Mouse (Mus musculus): ENCODE measurements around the gene 9930021J03Rik. TPM values are rescaled to one million over a fixed set of nuclear protein-coding genes. Genes with fewer than 3 reads are reported as not detected.

9930021J03Rik gene
- polyA plus RNA-seq, 1 experiment: 33.7 TPM

DNA sequence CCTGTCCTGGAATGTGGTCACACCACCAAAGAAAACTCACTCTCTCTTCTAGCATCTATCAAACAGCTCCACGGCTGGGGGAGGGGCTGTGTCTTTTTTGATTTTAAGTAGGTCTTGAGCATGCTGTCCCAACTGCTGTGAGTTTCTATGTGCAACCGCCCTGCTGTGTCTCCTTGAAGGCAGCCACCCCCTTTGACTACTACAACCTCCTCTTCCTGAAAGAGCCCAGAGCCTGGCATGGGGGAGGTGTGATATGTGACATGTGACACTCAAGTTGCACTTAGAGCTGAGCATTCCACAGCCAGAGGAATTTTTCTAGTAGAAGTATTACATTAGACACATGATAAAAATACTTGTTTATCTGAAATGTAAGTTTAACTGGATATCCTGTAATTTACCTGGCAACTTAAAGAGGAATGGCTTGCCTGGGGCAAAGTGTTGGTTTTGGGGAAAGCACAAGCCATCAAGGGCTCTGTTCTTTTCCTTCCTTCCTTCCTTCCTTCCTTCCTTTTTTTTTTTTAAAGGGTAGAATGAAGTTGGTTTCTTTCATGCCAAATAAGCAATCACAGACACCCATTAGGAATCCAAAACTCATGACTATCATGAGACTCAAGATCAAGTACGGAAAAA is 108.4 kb downstream of the 9930021J03Rik start, which contains the start of gene Mlana:
Gene Mlana, plus strand, starts transcription at position 580 of the 630 bp plus-strand sequence.
- Histone ChIP-seq H3K9me3 (replicated peaks; ENCODE audit: control insufficient read depth, insufficient read depth, low read length, poor library complexity, severe bottlenecking) (peaks cover 5% of the 10 kb centered on the region; the same call in 1 of the 2 replicates), H3K4me1 (ENCODE audit: control insufficient read depth, insufficient read depth, low read length) (peaks cover 3% of the 10 kb centered on the region), H3K4me3 (ENCODE audit: low read depth, low read length) (no peak within 1 kb of the TSS), H3K27me3 (ENCODE audit: control insufficient read depth, insufficient read depth, low read length, poor library complexity, severe bottlenecking) (no peaks in the 10 kb centered on the region), H3K36me3 (ENCODE audit: control insufficient read depth, insufficient read depth, low read length, poor library complexity, severe bottlenecking) (no peaks in the 10 kb centered on the region), H3K27ac (ENCODE audit: insufficient read depth, low read length) (no peak within 1 kb of the TSS), H3K9ac (ENCODE audit: low read depth, poor library complexity, severe bottlenecking) (no peak within 1 kb of the TSS)
- no peak for TF ChIP-seq CTCF (IDR thresholded peaks at IDR 0.05; ENCODE audit: low read depth, low read length)
- no peak for TF ChIP-seq EP300 (IDR thresholded peaks at IDR 0.05; ENCODE audit: insufficient read depth, low read depth, low read length)
- TF ChIP-seq POLR2A (IDR thresholded peaks at IDR 0.05; ENCODE audit: insufficient read depth, low read length): no peak

DNA sequence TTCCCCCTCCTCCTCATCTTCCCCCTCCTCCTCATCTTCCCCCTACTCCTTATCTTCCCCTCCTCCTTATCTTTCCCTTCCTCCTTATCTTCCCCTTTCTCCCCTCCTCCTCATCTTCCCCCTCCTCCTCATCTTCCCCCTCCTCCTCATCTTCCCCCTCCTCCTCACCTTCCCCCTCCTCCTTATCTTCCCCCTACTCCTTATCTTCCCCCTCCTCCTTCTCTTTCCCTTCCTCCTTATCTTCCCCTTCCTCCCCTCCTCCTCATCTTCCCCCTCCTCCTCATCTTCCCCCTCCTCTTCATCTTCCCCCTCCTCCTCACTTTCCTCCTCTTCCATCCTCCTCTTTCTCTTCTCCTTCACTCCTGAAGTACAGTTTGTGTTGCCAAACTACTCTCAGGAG is 108.9 kb downstream of the 9930021J03Rik start:
- Histone ChIP-seq H3K27me3 (ENCODE audit: control insufficient read depth, insufficient read depth, low read length, poor library complexity, severe bottlenecking) (no peaks in the 10 kb centered on the region), H3K9ac (ENCODE audit: low read depth, poor library complexity, severe bottlenecking) (no peak overlapping the region), H3K4me1 (ENCODE audit: control insufficient read depth, insufficient read depth, low read length) (peaks cover 3% of the 10 kb centered on the region), H3K4me3 (ENCODE audit: low read depth, low read length) (no peak overlapping the region), H3K9me3 (replicated peaks; ENCODE audit: control insufficient read depth, insufficient read depth, low read length, poor library complexity, severe bottlenecking) (peaks cover 5% of the 10 kb centered on the region; the same call in 1 of the 2 replicates), H3K36me3 (ENCODE audit: control insufficient read depth, insufficient read depth, low read length, poor library complexity, severe bottlenecking) (no peaks in the 10 kb centered on the region), H3K27ac (ENCODE audit: insufficient read depth, low read length) (no peak overlapping the region)
- TF ChIP-seq POLR2A (IDR thresholded peaks at IDR 0.05; ENCODE audit: insufficient read depth, low read length) (no peak), EP300 (IDR thresholded peaks at IDR 0.05; ENCODE audit: insufficient read depth, low read depth, low read length) (no peak), CTCF (IDR thresholded peaks at IDR 0.05; ENCODE audit: low read depth, low read length) (no peak)

DNA sequence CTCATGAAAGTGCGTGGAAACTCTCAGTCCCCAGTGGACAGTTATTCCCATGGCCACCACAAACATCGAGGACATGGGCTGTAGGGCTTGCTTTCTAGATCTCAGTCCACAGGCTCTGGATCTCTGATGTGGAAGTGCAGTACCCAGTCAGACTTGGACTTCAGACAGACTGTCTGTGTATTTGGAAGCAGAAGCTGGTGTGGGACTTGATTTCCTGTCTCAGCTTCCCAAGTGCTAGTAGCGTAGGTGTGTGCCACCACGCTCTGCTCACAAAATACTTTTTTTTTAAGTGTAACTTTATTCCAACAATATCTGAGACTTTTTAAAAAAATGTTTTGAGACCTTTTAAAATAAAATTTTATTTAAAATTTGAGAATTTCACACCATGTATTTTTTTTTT is 109.5 kb downstream of the 9930021J03Rik start:
- H3K36me3 ChIP-seq (ENCODE audit: control insufficient read depth, insufficient read depth, low read length, poor library complexity, severe bottlenecking): no peaks in the 10 kb centered on the region
- peaks cover 5% of the 10 kb centered on the region; the same call in 1 of the 2 replicates for H3K9me3 ChIP-seq (replicated peaks; ENCODE audit: control insufficient read depth, insufficient read depth, low read length, poor library complexity, severe bottlenecking)
- no peak overlapping the region for H3K4me3 ChIP-seq (ENCODE audit: low read depth, low read length)
- no peaks in the 10 kb centered on the region for H3K27me3 ChIP-seq (ENCODE audit: control insufficient read depth, insufficient read depth, low read length, poor library complexity, severe bottlenecking)
- H3K9ac ChIP-seq (ENCODE audit: low read depth, poor library complexity, severe bottlenecking): no peak overlapping the region
- TF ChIP-seq CTCF (IDR thresholded peaks at IDR 0.05; ENCODE audit: low read depth, low read length) (no peak), POLR2A (IDR thresholded peaks at IDR 0.05; ENCODE audit: insufficient read depth, low read length) (no peak), EP300 (IDR thresholded peaks at IDR 0.05; ENCODE audit: insufficient read depth, low read depth, low read length) (no peak)
- no peak overlapping the region for H3K27ac ChIP-seq (ENCODE audit: insufficient read depth, low read length)
- H3K4me1 ChIP-seq (ENCODE audit: control insufficient read depth, insufficient read depth, low read length): peaks cover 3% of the 10 kb centered on the region

DNA sequence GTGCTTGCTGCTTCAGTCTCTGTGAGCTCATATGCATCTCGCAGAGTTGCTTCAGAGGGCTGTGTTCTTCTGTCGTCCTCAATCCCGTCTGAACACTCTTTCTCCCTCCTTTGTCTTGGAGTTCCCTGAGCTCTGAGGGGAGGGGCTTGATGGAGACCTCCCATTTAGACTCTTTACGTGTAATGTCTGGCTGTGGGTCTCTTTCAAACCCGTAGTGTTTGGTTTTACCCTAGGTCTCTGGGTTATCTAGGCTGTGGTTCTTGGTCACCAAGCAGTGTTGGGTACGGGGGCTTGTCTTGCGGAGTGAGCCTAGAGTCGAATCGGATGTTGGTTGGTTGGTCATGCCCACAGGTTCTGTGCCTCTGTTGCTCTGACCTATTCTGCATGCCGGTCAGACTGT is 110.7 kb downstream of the 9930021J03Rik start:
- no peaks in the 10 kb centered on the region for H3K27me3 ChIP-seq (ENCODE audit: control insufficient read depth, insufficient read depth, low read length, poor library complexity, severe bottlenecking)
- TF ChIP-seq POLR2A (IDR thresholded peaks at IDR 0.05; ENCODE audit: insufficient read depth, low read length) (no peak), EP300 (IDR thresholded peaks at IDR 0.05; ENCODE audit: insufficient read depth, low read depth, low read length) (no peak), CTCF (IDR thresholded peaks at IDR 0.05; ENCODE audit: low read depth, low read length) (no peak)
- H3K36me3 ChIP-seq (ENCODE audit: control insufficient read depth, insufficient read depth, low read length, poor library complexity, severe bottlenecking): no peaks in the 10 kb centered on the region
- peaks cover 5% of the 10 kb centered on the region; the same call in 1 of the 2 replicates for H3K9me3 ChIP-seq (replicated peaks; ENCODE audit: control insufficient read depth, insufficient read depth, low read length, poor library complexity, severe bottlenecking)
- no peak overlapping the region for H3K4me3 ChIP-seq (ENCODE audit: low read depth, low read length)
- no peak overlapping the region for H3K27ac ChIP-seq (ENCODE audit: insufficient read depth, low read length)
- peaks cover 3% of the 10 kb centered on the region for H3K4me1 ChIP-seq (ENCODE audit: control insufficient read depth, insufficient read depth, low read length)
- H3K9ac ChIP-seq (ENCODE audit: low read depth, poor library complexity, severe bottlenecking): no peak overlapping the region

DNA sequence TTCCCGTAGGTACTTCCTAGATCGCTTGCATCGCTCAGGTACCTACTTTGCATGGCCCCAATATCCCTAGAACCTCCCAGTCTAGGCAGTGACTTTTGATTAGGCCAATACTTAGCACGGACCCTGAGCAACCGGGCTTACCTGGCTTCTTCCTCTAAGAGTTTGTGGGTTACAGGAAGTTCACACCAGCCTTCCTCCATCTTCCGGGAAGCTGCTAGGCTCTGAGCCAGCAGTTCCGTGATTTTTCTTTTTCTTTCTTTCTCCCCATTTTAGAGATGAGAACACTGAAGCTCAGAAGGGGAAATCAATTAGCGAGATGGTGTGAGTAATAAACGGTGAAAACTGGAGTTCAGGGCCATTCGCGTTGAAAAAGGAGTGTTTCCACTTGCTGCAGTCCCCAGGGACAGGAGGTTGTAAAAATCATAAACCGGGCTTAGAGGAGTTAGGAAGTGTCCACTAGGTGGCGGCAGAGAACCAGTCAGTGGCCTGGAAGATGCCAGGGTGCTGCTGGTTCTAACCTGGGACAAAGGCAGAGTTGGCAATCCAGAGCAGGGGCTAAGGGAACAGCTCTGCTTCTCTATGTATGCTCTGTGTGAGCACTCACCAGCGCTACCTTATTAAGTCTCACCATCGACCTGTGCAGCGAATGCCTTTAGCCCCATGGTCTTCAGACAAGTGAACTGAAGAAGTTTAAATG is 121.8 kb downstream of the 9930021J03Rik start:
- peaks cover 13% of the 10 kb centered on the region for H3K9me3 ChIP-seq (replicated peaks; ENCODE audit: control insufficient read depth, insufficient read depth, low read length, poor library complexity, severe bottlenecking)
- H3K9ac ChIP-seq (ENCODE audit: low read depth, poor library complexity, severe bottlenecking): no peak overlapping the region
- no peak overlapping the region for H3K27ac ChIP-seq (ENCODE audit: insufficient read depth, low read length)
- H3K4me1 ChIP-seq (ENCODE audit: control insufficient read depth, insufficient read depth, low read length): no peaks in the 10 kb centered on the region
- no peaks in the 10 kb centered on the region for H3K27me3 ChIP-seq (ENCODE audit: control insufficient read depth, insufficient read depth, low read length, poor library complexity, severe bottlenecking)
- TF ChIP-seq CTCF (IDR thresholded peaks at IDR 0.05; ENCODE audit: low read depth, low read length) (peak; percentile 77), EP300 (IDR thresholded peaks at IDR 0.05; ENCODE audit: insufficient read depth, low read depth, low read length) (no peak)
- no peaks in the 10 kb centered on the region for H3K36me3 ChIP-seq (ENCODE audit: control insufficient read depth, insufficient read depth, low read length, poor library complexity, severe bottlenecking)
- no peak overlapping the region for H3K4me3 ChIP-seq (ENCODE audit: low read depth, low read length)

Measured in ES-Bruce4 (cell line).